Mouse (Mus musculus) hindbrain, embryonic 12.5 days (tissue): Measurements from ENCODE around the gene Serp2. TPM values are rescaled to one million over a fixed set of nuclear protein-coding genes. Genes with fewer than 3 reads are reported as not detected.

Experiments
- ATAC-seq: fragments of 200-750 bp; cut with Nextera tagmentation; 2 replicates; pipeline ENCODE4 v1.8.0; 2017; ENCODE audit warnings: moderate TSS enrichment; ENCODE audit not compliant: low FRiP score
- H3K27ac ChIP-seq: fragments of 300-500 bp; sonication (generic); 2 replicates; pipeline ENCODE4 v1.5.1; 2016; ENCODE audit warnings: mild to moderate bottlenecking
- H3K27me3 ChIP-seq: fragments of 300-500 bp; sonication (generic); 2 replicates; pipeline ENCODE4 v1.6.1; 2016; ENCODE audit warnings: mild to moderate bottlenecking
- H3K36me3 ChIP-seq: fragments of 300-500 bp; sonication (generic); 2 replicates; pipeline ENCODE4 v1.6.1; 2016; ENCODE audit warnings: mild to moderate bottlenecking
- H3K4me1 ChIP-seq: fragments of 300-500 bp; sonication (generic); 2 replicates; pipeline ENCODE4 v1.6.1; 2016
- H3K4me2 ChIP-seq: fragments of 300-500 bp; sonication (generic); replicated peaks from 2 replicates; pipeline ENCODE4 v1.6.1; 2016; ENCODE audit warnings: mild to moderate bottlenecking
- H3K4me3 ChIP-seq: fragments of 300-500 bp; sonication (generic); 2 replicates; pipeline ENCODE4 v1.5.1; 2016; ENCODE audit warnings: mild to moderate bottlenecking
- H3K9ac ChIP-seq: fragments of 300-500 bp; sonication (generic); 2 replicates; pipeline ENCODE4 v1.6.1; 2016; ENCODE audit warnings: mild to moderate bottlenecking, moderate library complexity
- H3K9me3 ChIP-seq: fragments of 300-500 bp; sonication (generic); replicated peaks from 2 replicates; pipeline ENCODE4 v1.6.1; 2016; ENCODE audit warnings: mild to moderate bottlenecking
- WGBS: fragments of 180-500 bp; shearing (Covaris S2); methylation state at CpG from one replicate; pipeline ENCODE4 v1.1.7; 2016; 5-methylcytosine and 5-hydroxymethylcytosine counted together
- polyA plus RNA-seq: library from polyadenylated mRNA; unstranded; fragments of >200 nt; fragmentation: Nextera tagmentation; extraction: Ambion mirVana; gene quantifications from 2 replicates; pipeline ENCODE4 v1.2.1, GENCODE M21; 2016

Gene Serp2
- polyA plus RNA-seq, 1 experiment from 2014 or later = 59.0 TPM

DNA sequence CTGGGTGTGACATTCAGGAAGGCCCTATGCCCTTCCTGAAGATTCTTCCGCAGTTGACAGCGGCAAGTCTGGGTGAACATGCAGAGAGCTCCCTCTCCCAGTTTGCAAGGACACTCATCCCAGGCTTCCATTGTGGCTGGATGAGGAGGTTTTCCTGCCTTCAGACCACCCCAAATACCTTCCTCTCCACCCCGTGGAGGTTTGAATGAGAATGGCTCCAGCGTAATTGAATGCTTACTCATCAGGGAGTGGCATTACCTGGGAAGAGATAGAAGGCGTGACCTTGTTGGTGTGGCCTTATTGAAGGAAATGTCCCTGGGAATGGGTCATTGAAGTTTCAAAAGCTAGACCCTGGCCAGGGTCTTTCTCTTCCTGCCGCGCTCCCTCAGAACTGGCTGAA, 41.1 kb downstream of the Serp2 start:
- H3K4me2 ChIP-seq = no peak overlapping the region
- no peak for ATAC-seq
- no peak overlapping the region for H3K4me3 ChIP-seq
- no peaks in the 10 kb centered on the region for H3K27me3 ChIP-seq
- H3K4me1 ChIP-seq = peaks cover 22% of the 10 kb centered on the region
- no peaks in the 10 kb centered on the region for H3K9me3 ChIP-seq
- H3K9ac ChIP-seq = no peak overlapping the region
- H3K27ac ChIP-seq = no peak overlapping the region
- WGBS = 67% methylated on average over 7 of the region's 7 CpGs
- H3K36me3 ChIP-seq = no peaks in the 10 kb centered on the region

DNA sequence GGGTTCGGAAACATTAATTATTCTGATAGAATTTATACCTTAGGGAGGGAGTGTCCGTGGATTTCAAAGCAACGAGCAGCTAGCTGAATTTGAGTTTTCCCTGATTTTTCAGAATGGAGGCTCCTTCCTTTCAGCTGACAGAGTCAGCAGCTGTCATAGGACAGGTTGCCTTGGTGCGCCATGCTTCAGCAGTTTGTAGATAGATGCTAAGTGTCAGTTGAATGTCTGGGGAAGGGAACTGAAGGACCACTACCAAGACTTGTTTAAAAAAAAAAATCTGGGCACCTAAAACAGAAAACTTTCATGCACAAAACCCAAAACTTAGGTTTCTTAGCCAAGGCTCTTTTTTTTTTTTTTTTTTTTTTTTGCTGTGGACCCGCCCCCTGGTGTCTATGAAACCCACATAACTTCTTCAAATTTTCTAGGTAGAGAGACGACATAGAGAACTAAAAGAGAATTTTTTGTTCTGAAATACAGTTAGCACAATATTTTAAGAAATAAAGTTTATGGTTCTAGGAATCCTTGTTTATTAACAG, 42.6 kb downstream of the Serp2 start:
- 0 out of 2 replicates have a peak overlapping the region, but pooled peaks have one; percentile 45 for H3K9ac ChIP-seq
- H3K27me3 ChIP-seq = no peaks in the 10 kb centered on the region
- peaks cover 9% of the 10 kb centered on the region; the same call in 1 of the 2 replicates for H3K36me3 ChIP-seq
- H3K4me1 ChIP-seq = peaks cover 22% of the 10 kb centered on the region
- H3K9me3 ChIP-seq = no peaks in the 10 kb centered on the region
- ATAC-seq = 0 out of 2 replicates have a peak, but pooled peaks have one; percentile 7
- 0 out of 2 replicates have a peak overlapping the region, but pooled peaks have one; percentile 68 for H3K27ac ChIP-seq
- WGBS = 36% methylated on average over 6 of the region's 6 CpGs
- peak overlapping the region; percentile 24 for H3K4me2 ChIP-seq
- H3K4me3 ChIP-seq = no peak overlapping the region

DNA sequence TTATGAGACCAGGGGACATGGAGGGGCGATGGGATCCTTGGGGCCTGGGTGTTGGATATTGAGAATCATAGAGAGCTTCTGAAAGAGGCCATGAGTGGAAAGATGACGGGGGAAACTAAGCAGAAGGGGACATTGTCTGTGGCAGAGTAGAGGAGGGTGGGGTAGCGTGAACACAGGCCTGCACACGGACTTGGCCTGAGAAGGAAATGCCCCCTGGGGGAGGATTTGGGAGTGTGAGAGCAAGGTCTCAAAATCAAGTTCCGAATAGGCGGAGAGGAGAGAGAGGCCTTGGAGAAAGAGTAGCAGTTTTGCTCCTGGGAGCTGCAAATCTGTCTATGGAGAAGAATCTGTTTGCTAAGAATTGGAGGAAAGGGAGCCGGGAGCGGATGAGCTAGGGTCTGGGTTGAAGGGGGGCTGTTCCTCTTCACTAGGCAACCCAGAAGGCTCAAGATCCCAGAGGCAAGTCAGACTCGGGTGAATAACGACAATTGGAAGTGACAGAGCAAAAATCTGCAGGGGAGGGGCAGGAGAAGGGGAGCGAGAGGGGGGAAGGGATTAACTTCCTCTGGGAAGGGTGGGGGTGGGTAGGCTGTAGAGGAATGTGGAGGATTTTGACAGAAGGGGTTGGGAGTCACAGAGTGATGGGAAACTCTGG, 43.2 kb downstream of the Serp2 start:
- Histone ChIP-seq H3K4me1 (peaks cover 22% of the 10 kb centered on the region), H3K9me3 (no peaks in the 10 kb centered on the region), H3K27ac (peak overlapping the region; percentile 68), H3K36me3 (peaks cover 9% of the 10 kb centered on the region; the same call in 1 of the 2 replicates), H3K9ac (peak overlapping the region; percentile 45), H3K4me3 (no peak overlapping the region), H3K27me3 (no peaks in the 10 kb centered on the region), H3K4me2 (peak overlapping the region; percentile 24)
- peak; percentile 57 for ATAC-seq
- WGBS = 20% methylated on average over 11 of the region's 11 CpGs

DNA sequence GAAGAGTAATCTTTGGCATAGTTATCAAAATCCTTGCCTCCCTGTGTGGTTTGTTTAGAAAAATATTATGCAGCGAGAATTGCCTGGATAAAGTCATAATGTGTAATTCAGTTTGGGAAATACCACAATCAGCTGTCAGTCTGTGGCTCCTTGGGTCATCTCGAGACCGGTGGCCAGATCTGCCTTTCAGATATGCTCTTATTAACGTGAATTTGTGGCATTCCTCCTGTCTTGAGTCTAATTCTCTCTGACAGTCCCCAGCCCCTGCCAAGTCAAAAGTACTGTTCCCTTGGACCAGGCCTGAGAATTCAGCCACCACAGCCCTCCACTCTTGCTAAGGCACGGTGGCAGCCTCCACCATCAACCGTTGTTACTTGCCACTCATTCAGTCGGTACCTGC, 44.7 kb downstream of the Serp2 start:
- H3K36me3 ChIP-seq = peaks cover 20% of the 10 kb centered on the region
- no peaks in the 10 kb centered on the region for H3K9me3 ChIP-seq
- WGBS = 86% methylated on average over 7 of the region's 7 CpGs
- H3K4me2 ChIP-seq = no peak overlapping the region
- H3K9ac ChIP-seq = no peak overlapping the region
- no peak for ATAC-seq
- H3K27me3 ChIP-seq = no peaks in the 10 kb centered on the region
- peaks cover 32% of the 10 kb centered on the region for H3K4me1 ChIP-seq
- no peak overlapping the region for H3K4me3 ChIP-seq
- H3K27ac ChIP-seq = no peak overlapping the region

DNA sequence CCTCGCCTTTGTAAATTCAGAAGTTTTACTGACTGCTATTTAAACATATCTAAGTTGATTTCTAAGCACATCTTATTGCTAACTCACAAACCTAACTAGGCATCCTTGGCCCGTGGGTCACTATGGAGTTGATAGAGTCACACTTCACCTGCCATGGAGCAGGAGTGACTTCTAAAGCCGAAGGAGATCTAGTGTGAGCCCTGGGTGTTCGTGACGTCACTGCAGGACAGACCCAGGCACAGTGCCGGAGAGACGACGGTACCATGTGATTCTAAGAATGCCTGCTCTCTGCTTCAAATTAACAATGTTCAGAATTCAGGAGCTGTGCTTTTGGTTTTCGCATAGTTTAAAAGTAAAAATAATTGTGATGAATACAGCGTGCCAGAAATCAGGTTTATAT, 48.0 kb downstream of the Serp2 start:
- 80% methylated on average over 10 of the region's 10 CpGs for WGBS
- no peaks in the 10 kb centered on the region for H3K9me3 ChIP-seq
- ATAC-seq = no peak
- no peak overlapping the region for H3K4me3 ChIP-seq
- peaks cover 28% of the 10 kb centered on the region for H3K4me1 ChIP-seq
- H3K36me3 ChIP-seq = peaks cover 26% of the 10 kb centered on the region
- H3K9ac ChIP-seq = no peak overlapping the region
- H3K27me3 ChIP-seq = no peaks in the 10 kb centered on the region
- no peak overlapping the region for H3K4me2 ChIP-seq
- H3K27ac ChIP-seq = no peak overlapping the region

DNA sequence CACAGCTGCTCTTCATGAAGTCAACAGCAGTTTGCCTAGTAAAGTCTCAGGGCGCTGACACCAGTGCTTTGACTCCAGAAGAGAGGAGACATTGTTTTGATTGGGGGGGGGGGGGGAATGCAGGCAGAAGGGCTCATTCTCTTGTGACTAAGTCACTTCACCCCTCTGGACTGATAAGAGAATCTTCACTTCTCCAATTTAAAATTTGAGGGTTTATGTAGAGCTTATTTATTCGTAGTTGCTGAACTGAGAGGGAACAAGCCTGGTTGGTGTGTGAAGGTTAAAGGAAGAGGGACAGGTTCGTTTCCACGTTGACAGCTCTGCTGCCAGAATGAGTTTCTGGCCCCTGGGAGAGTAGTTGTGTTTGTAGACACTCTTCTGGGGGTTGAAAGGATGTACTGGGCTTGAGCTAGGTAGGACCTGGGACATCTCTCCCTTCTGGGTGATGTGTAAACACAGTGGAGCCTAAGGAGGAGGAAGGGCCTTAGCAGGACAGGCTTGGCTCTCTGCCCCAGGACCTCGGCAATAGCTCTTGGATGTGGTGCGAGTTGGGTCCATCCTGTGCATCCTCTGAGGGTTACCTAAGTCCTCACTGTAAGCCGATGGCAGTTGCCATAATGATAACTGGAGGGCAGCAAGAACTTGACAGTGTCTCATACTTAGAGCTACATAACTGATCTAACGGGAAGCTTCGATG, 48.7 kb downstream of the Serp2 start:
- Histone ChIP-seq H3K4me3 (no peak overlapping the region), H3K9me3 (no peaks in the 10 kb centered on the region), H3K36me3 (peaks cover 26% of the 10 kb centered on the region), H3K27me3 (no peaks in the 10 kb centered on the region), H3K4me1 (peaks cover 21% of the 10 kb centered on the region), H3K9ac (no peak overlapping the region), H3K4me2 (peak overlapping the region; percentile 93), H3K27ac (peak overlapping the region; percentile 23; the same call in 1 of the 2 replicates)
- 85% methylated on average over 9 of the region's 9 CpGs for WGBS
- no peak for ATAC-seq

DNA sequence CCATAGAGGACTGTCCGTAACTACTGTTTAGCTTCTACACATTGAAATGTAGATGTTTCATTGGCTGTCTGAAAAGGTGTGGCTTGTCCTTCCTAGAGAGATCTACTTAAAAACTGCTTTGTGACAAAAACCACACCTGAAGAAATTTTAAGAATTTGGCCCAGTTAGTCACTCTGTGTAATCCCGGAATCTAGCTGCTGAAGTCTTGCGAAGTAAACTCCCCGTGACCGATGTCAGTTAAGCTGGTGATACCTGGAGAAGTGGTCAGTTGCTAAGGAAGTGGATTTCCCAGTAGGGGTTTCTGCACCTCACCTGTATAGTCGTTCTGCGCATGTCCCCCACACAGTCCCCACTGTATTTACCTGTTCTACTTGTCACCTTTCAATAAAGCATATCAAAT, 49.3 kb downstream of the Serp2 start:
- Histone ChIP-seq H3K36me3 (peaks cover 26% of the 10 kb centered on the region), H3K4me3 (peak overlapping the region; percentile 75; the same call in 1 of the 2 replicates), H3K27me3 (no peaks in the 10 kb centered on the region), H3K27ac (peak overlapping the region; percentile 23), H3K9ac (0 out of 2 replicates have a peak overlapping the region, but pooled peaks have one; percentile 23), H3K9me3 (no peaks in the 10 kb centered on the region), H3K4me1 (peaks cover 17% of the 10 kb centered on the region), H3K4me2 (peak overlapping the region; percentile 93)
- 93% methylated on average over 7 of the region's 7 CpGs for WGBS
- ATAC-seq = no peak

DNA sequence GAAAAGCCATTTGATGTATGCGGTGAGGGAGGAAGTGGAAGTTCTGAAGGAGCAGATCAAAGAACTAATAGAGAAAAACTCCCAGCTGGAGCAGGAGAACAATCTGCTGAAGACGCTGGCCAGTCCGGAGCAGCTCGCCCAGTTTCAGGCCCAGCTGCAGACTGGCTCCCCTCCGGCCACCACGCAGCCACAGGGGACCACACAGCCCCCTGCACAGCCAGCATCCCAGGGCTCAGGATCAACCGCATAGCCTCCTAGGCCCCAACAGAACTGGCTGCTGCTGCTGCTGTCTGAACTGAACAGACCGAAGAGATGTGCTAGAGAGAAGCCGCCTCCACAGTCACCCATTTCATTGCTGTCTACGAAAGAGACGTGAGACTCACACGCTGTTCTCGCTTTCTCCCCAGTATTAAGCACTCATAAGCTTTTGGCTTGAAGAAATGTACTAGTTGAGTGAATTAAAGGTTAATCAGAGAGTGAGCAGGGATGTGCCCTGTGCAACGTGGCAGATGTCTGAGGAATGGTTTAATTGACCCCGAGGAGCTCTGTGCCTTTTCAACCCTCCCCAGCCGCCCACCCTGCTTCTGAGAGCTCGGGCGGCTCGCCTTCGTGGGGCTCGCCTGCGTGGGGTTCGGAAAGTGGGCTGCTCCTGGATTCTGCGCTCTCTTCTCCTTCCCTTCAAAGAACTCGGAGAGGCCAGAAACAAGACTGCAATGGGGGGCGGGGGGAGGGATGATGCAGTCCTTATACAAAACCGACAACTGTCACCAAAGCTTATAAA, 50.1 kb downstream of the Serp2 start:
- H3K4me3 ChIP-seq = peak overlapping the region; percentile 75
- no peaks in the 10 kb centered on the region for H3K27me3 ChIP-seq
- H3K4me1 ChIP-seq = peaks cover 17% of the 10 kb centered on the region
- ATAC-seq = no peak
- peak overlapping the region; percentile 100 for H3K27ac ChIP-seq
- WGBS = 45% methylated on average over 27 of the region's 27 CpGs
- H3K9me3 ChIP-seq = no peaks in the 10 kb centered on the region
- H3K9ac ChIP-seq = peak overlapping the region; percentile 98
- peak overlapping the region; percentile 93 for H3K4me2 ChIP-seq
- peaks cover 26% of the 10 kb centered on the region for H3K36me3 ChIP-seq

DNA sequence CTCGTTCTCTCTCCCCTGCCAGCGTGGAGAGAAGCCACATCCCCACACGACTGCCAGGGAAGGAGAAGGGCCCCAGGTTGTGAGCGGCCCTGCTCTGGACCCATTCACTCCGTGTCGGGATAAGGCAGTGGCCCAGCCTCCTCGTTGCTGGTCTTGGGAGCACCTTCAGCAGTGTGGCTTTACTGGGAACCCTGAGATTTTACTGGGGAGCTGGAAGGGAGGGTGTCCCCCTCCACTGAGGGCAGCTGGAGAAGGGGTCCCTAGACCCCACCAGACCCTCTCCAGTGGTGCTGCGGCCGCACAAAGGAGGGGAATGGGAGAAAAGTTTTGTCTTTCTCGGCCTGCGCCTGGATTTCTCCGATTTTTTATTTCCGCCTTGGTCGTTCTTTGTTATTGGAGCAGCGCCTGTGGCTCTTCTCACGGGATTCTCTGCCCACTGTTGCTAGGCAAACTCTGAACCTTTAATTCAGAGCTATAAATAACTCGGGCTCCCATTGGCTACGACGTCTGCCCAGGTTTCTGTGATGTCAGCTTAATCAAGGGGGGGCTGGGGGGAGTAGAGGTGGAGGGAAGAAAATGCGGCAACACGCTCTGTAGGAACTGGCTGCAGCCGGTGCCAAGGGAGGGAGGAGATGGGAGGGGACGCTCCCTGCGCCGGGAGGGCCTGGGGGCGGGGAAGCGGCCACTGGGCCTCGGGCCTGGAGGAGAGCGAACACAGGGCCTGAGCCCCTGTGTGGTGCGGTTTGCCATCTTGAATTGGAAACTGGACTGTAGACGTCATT, 51.1 kb downstream of the Serp2 start:
- H3K4me1 ChIP-seq = peaks cover 17% of the 10 kb centered on the region

DNA sequence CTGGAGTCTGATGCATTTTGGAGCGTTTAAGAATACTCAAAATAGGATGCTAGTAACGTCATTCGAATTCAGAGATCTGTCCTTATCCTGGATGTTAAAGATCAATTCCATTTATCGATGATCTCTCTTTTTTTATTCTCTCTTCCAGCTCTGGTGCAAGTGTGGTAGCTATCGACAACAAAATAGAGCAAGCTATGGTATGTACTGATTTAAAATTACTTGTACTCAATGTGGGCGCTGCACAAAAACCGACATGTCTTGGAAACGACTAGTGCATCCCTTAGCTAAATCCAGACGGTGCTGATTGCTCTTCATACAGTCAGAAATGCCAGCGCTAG, 51.6 kb downstream of the Serp2 start:
- 0% methylated on average over 10 of the region's 10 CpGs for WGBS
- peak overlapping the region; percentile 75 for H3K4me3 ChIP-seq
- H3K27ac ChIP-seq = peak overlapping the region; percentile 100
- H3K9me3 ChIP-seq = no peaks in the 10 kb centered on the region
- peaks cover 26% of the 10 kb centered on the region for H3K36me3 ChIP-seq
- H3K9ac ChIP-seq = peak overlapping the region; percentile 98
- H3K27me3 ChIP-seq = no peaks in the 10 kb centered on the region
- ATAC-seq = no peak
- peaks cover 21% of the 10 kb centered on the region for H3K4me1 ChIP-seq
- H3K4me2 ChIP-seq = peak overlapping the region; percentile 93

More for the DNA sequence above, 51.1 kb downstream of the Serp2 start:
- Histone ChIP-seq H3K9ac (peak overlapping the region; percentile 98), H3K36me3 (peaks cover 26% of the 10 kb centered on the region), H3K27me3 (no peaks in the 10 kb centered on the region), H3K27ac (peak overlapping the region; percentile 100), H3K4me3 (peak overlapping the region; percentile 75), H3K9me3 (no peaks in the 10 kb centered on the region), H3K4me2 (peak overlapping the region; percentile 93)
- ATAC-seq = peak; percentile 87
- 0% methylated on average over 31 of the region's 31 CpGs for WGBS

DNA sequence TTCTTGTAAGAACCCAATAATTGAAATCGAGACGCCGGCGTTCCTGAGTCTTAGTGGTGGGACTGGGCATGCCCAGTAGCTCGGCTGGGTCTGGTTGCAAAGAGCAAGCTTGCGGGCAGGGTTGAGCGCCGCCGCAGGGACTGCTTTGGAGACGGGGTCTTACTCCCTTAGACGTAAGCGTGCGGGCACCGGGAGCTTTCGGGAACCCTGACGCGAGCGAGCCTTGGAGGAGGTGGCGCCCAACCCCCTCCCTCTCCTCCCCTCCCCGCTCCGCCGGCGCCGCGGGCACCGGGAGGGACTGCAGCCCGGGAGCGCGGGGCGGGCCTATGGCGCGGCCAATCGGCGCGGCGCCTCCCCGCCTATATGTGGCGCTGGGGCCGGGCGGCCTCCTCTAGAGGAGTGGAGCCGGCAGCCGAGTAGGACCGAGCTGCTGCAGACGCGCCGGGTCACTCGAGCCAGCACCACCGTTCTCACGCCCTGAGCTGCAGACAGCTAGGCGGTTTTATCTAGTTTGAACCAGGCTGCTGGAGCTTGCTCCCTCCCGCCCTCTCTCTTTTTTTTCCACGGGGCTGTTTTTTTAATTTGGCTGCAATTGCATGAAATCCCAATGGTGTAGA, 52.5 kb downstream of the Serp2 start:
- Histone ChIP-seq H3K9me3 (no peaks in the 10 kb centered on the region), H3K4me3 (peak overlapping the region; percentile 75), H3K27ac (peak overlapping the region; percentile 100), H3K9ac (peak overlapping the region; percentile 98), H3K4me1 (peaks cover 23% of the 10 kb centered on the region), H3K36me3 (peaks cover 18% of the 10 kb centered on the region), H3K4me2 (peak overlapping the region; percentile 93), H3K27me3 (no peaks in the 10 kb centered on the region)
- WGBS = under 1% methylated on average over 45 of the region's 52 CpGs
- peak; percentile 95 for ATAC-seq
